32 mouse cellular contexts compared by ENCODE assay signal in the genomic region with DNA sequence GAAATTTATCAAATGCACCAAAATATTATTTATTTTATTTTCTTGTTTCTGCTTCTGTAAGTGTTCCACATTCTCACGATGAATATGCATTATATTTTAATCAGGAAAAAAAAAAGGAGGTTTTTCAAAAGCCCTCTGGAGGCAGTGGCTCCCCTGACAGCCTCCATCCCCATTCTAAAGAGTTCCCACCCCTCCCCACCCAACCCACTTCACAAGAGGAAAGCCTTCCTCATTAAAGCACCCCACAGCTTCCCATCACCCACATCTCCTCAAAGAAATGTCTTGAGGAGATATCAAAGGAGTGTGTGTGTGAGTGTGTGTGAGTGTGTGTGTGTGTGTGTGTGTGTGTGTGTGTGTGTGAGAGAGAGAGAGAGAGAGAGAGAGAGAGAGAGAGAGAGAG.
"Had no signal": no experiment of that assay in that cellular context is flagged by ENCODE, and none has a peak within 500 bp of the region (broad histone marks: within the 10 kb centered on the region; RNA-seq: fewer than 3 reads in every experiment).

No protein-coding gene starts in this region.

- H3K36me3 ChIP-seq: limb, embryonic 10.5 days; limb, embryonic 12.5 days; limb, embryonic 13.5 days; limb, embryonic 15.5 days; liver, embryonic 12.5 days; liver, embryonic 13.5 days; liver, embryonic 15.5 days; lung, embryonic 15.5 days; midbrain, embryonic 12.5 days; midbrain, embryonic 13.5 days; midbrain, embryonic 15.5 days; neural tube, embryonic 12.5 days; neural tube, embryonic 13.5 days had no signal

- DNase-seq: left cerebral cortex, postnatal 4 days; liver; liver, embryonic 13.5 days; liver, postnatal 0 days; lung, adult 18-20 months; lung, adult 2 months; lung, embryonic 14.5 days; lung, postnatal 10 days; lung, postnatal 14 days; lung, postnatal 36 days; lung, postnatal 4 days; midbrain, embryonic 14.5 days had no signal

- H3K4me1 ChIP-seq: limb, embryonic 10.5 days; limb, embryonic 12.5 days; limb, embryonic 13.5 days; limb, embryonic 15.5 days; liver, embryonic 12.5 days; liver, embryonic 13.5 days; liver, embryonic 15.5 days; lung, embryonic 15.5 days; megakaryocyte, embryonic 14.5 days had no signal

- H3K4me3 ChIP-seq: limb, embryonic 10.5 days; limb, embryonic 12.5 days; limb, embryonic 13.5 days; limb, embryonic 15.5 days; liver, embryonic 12.5 days; liver, embryonic 13.5 days; liver, embryonic 15.5 days; lung, embryonic 15.5 days; megakaryocyte, embryonic 14.5 days; midbrain, embryonic 12.5 days; midbrain, embryonic 13.5 days; midbrain, embryonic 15.5 days; myocyte; neural tube, embryonic 12.5 days; neural tube, embryonic 13.5 days had no signal

- H3K27ac ChIP-seq: limb, embryonic 10.5 days; limb, embryonic 12.5 days; limb, embryonic 13.5 days; limb, embryonic 15.5 days; liver, embryonic 12.5 days; liver, embryonic 13.5 days; liver, embryonic 14.5 days; liver, embryonic 15.5 days; lung, embryonic 15.5 days; macrophage; midbrain, embryonic 12.5 days; neural tube, embryonic 12.5 days; neural tube, embryonic 13.5 days had no signal

- H3K27me3 ChIP-seq: limb, embryonic 12.5 days; limb, embryonic 13.5 days; limb, embryonic 15.5 days; liver, embryonic 12.5 days; liver, embryonic 13.5 days; liver, embryonic 15.5 days; lung, embryonic 15.5 days; midbrain, embryonic 13.5 days; midbrain, embryonic 15.5 days; neural tube, embryonic 12.5 days; neural tube, embryonic 13.5 days had no signal

- ATAC-seq: liver, embryonic 12.5 days; liver, postnatal 0 days; lung, postnatal 0 days; midbrain, embryonic 13.5 days; midbrain, embryonic 15.5 days; midbrain, embryonic 16.5 days had no signal

- H3K9ac ChIP-seq: limb, embryonic 12.5 days; limb, embryonic 13.5 days; limb, embryonic 15.5 days; liver, embryonic 12.5 days; liver, embryonic 13.5 days; liver, embryonic 14.5 days; liver, embryonic 15.5 days; liver, postnatal 0 days; lung, embryonic 14.5 days; lung, embryonic 15.5 days; midbrain, embryonic 12.5 days; midbrain, embryonic 13.5 days; midbrain, embryonic 15.5 days; neural tube, embryonic 12.5 days; neural tube, embryonic 13.5 days had no signal

- H3K9me3 ChIP-seq: limb, embryonic 10.5 days; limb, embryonic 12.5 days; limb, embryonic 13.5 days; limb, embryonic 15.5 days; liver, embryonic 12.5 days; liver, embryonic 13.5 days; liver, embryonic 15.5 days; lung, embryonic 15.5 days; megakaryocyte, embryonic 14.5 days; midbrain, embryonic 12.5 days; midbrain, embryonic 13.5 days; midbrain, embryonic 15.5 days; neural tube, embryonic 12.5 days; neural tube, embryonic 13.5 days had no signal

- H3K4me2 ChIP-seq: limb, embryonic 12.5 days; limb, embryonic 13.5 days; limb, embryonic 15.5 days; liver, embryonic 11.5 days; liver, embryonic 12.5 days; liver, embryonic 13.5 days; liver, embryonic 15.5 days; lung, embryonic 14.5 days; lung, embryonic 15.5 days; midbrain, embryonic 11.5 days; midbrain, embryonic 12.5 days; midbrain, embryonic 13.5 days; midbrain, embryonic 15.5 days; neural tube, embryonic 12.5 days; neural tube, embryonic 13.5 days had no signal
